Mouse (Mus musculus) forebrain, embryonic 13.5 days (tissue): ENCODE measurements at regions not wholly inside any gene's neighbourhood (a gene's known extent, or its start where the extent isn't known, plus 50 kb on each side); places are given as distances from the start of the nearest gene placed in this dataset.

Experiments
- ATAC-seq: fragments of 200-750 bp; cut with Nextera tagmentation; 2 replicates; pipeline ENCODE4 v1.8.0; 2017
- H3K27ac ChIP-seq: fragments of 300-500 bp; sonication (generic); 2 replicates; pipeline ENCODE4 v1.5.1; 2015; ENCODE audit warnings: inconsistent platforms, mild to moderate bottlenecking, moderate library complexity
- H3K27me3 ChIP-seq: fragments of 300-500 bp; sonication (generic); 2 replicates; pipeline ENCODE4 v1.6.1; 2015; ENCODE audit warnings: mild to moderate bottlenecking, inconsistent platforms
- H3K36me3 ChIP-seq: fragments of 300-500 bp; sonication (generic); 2 replicates; pipeline ENCODE4 v1.6.1; 2015; ENCODE audit warnings: mild to moderate bottlenecking, inconsistent platforms; ENCODE audit not compliant: poor library complexity, severe bottlenecking
- H3K4me1 ChIP-seq: fragments of 300-500 bp; sonication (generic); 2 replicates; pipeline ENCODE4 v1.6.1; 2015; ENCODE audit warnings: inconsistent platforms
- H3K4me2 ChIP-seq: fragments of 300-500 bp; sonication (generic); 2 replicates; pipeline ENCODE4 v1.6.1; 2015; ENCODE audit warnings: inconsistent platforms, mild to moderate bottlenecking, moderate library complexity
- H3K4me3 ChIP-seq: fragments of 300-500 bp; sonication (generic); 2 replicates; pipeline ENCODE4 v1.5.1; 2015; ENCODE audit warnings: mild to moderate bottlenecking, inconsistent platforms
- H3K9ac ChIP-seq: fragments of 300-500 bp; sonication (generic); 2 replicates; pipeline ENCODE4 v1.6.1; 2015; ENCODE audit warnings: mild to moderate bottlenecking, inconsistent platforms
- H3K9me3 ChIP-seq: fragments of 300-500 bp; sonication (generic); replicated peaks from 2 replicates; pipeline ENCODE4 v1.6.1; 2016; ENCODE audit warnings: inconsistent platforms
- WGBS: fragments of 180-500 bp; shearing (Covaris S2); methylation state at CpG from one replicate; pipeline ENCODE4 v1.1.7; 2015; 5-methylcytosine and 5-hydroxymethylcytosine counted together

DNA sequence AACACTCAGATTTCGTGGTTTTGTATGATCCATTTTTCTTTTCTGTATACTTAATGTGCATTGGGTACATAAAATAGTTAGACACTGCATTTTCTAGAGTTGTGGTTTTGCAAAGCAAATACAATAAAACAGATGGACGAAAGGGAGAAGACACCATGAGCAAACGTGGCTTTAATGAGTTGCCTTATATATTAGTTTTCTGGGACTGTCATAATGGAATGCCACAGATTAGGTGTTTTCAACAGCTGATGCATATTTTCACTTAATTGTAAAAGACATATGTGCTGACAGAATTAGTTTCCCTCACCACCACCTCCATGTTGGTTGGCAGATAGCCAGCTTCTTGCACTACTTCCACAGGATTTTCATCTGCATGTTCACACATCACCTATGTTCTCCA is 1607.9 kb downstream of the Hace1 start:
- H3K9me3 ChIP-seq = no peaks in the 10 kb centered on the region
- no peak overlapping the region for H3K9ac ChIP-seq
- WGBS = 67% methylated on average over 3 of the region's 3 CpGs
- H3K4me1 ChIP-seq = no peaks in the 10 kb centered on the region
- no peaks in the 10 kb centered on the region for H3K36me3 ChIP-seq
- H3K4me2 ChIP-seq = no peak overlapping the region
- ATAC-seq = no peak
- no peak overlapping the region for H3K4me3 ChIP-seq
- H3K27me3 ChIP-seq = no peaks in the 10 kb centered on the region
- H3K27ac ChIP-seq = no peak overlapping the region

DNA sequence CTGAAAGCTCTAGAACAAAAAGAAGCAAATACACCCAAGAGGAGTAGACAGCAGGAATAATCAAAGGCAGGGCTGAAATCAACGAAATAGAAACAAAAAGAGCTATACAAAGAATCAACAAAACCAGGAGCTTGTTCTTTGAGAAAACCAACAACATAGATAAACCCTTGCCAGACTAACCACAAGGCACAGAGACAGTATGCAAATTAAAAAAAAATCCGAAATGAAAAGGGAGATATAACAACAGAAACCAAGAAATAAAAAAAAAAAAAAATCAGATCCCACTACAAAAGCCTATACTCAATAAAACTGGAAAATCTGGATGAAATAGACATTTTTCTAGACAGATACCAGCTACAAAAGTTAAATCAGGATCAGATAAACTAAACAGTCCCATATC is 1638.6 kb downstream of the Hace1 start:
- no peaks in the 10 kb centered on the region for H3K4me1 ChIP-seq
- no peaks in the 10 kb centered on the region for H3K9me3 ChIP-seq
- no peaks in the 10 kb centered on the region for H3K27me3 ChIP-seq
- WGBS = 55% methylated on average over 2 of the region's 2 CpGs
- H3K4me2 ChIP-seq = no peak overlapping the region
- H3K4me3 ChIP-seq = no peak overlapping the region
- H3K9ac ChIP-seq = no peak overlapping the region
- no peak for ATAC-seq
- H3K36me3 ChIP-seq = no peaks in the 10 kb centered on the region
- no peak overlapping the region for H3K27ac ChIP-seq

- Histone ChIP-seq H3K4me2 (no peak overlapping the region), H3K9ac (no peak overlapping the region), H3K9me3 (no peaks in the 10 kb centered on the region), H3K27ac (no peak overlapping the region), H3K4me3 (no peak overlapping the region), H3K36me3 (no peaks in the 10 kb centered on the region), H3K4me1 (no peaks in the 10 kb centered on the region), H3K27me3 (no peaks in the 10 kb centered on the region)
- WGBS = 69% methylated on average over 3 of the region's 3 CpGs
- peak; percentile 82; the same call in 1 of the 2 replicates for ATAC-seq
Measured at GRCm38 (mm10) chr10:47263039-47263438, 1685.4 kb downstream of the Hace1 start.

GRCm38 (mm10) chr10:47285700-47286099 is 1708.1 kb downstream of the Hace1 start:
- no peaks in the 10 kb centered on the region for H3K36me3 ChIP-seq
- no peaks in the 10 kb centered on the region for H3K27me3 ChIP-seq
- H3K9me3 ChIP-seq = no peaks in the 10 kb centered on the region
- H3K4me2 ChIP-seq = no peak overlapping the region
- H3K27ac ChIP-seq = no peak overlapping the region
- no peak for ATAC-seq
- no peak overlapping the region for H3K4me3 ChIP-seq
- no peaks in the 10 kb centered on the region for H3K4me1 ChIP-seq
- H3K9ac ChIP-seq = no peak overlapping the region
- WGBS = 30% methylated on average over 2 of the region's 2 CpGs

- no peak overlapping the region for H3K9ac ChIP-seq
- no peaks in the 10 kb centered on the region; the same call in none of the 2 replicates for H3K9me3 ChIP-seq
- no peak for ATAC-seq
- H3K36me3 ChIP-seq = no peaks in the 10 kb centered on the region
- no peak overlapping the region for H3K27ac ChIP-seq
- H3K4me1 ChIP-seq = no peaks in the 10 kb centered on the region
- no peaks in the 10 kb centered on the region for H3K27me3 ChIP-seq
- H3K4me2 ChIP-seq = no peak overlapping the region
- no peak overlapping the region for H3K4me3 ChIP-seq
Measured at GRCm38 (mm10) chr10:47300097-47300496, 1722.5 kb downstream of the Hace1 start.
